Mouse (Mus musculus): ENCODE measurements around the gene U2af1l4. TPM values are rescaled to one million over a fixed set of nuclear protein-coding genes. Genes with fewer than 3 reads are reported as not detected.

The U2af1l4 gene
- 10 to 100 TPM; 62.1 to 70.3 (median 67.2) TPM for total RNA-seq (2022)

DNA sequence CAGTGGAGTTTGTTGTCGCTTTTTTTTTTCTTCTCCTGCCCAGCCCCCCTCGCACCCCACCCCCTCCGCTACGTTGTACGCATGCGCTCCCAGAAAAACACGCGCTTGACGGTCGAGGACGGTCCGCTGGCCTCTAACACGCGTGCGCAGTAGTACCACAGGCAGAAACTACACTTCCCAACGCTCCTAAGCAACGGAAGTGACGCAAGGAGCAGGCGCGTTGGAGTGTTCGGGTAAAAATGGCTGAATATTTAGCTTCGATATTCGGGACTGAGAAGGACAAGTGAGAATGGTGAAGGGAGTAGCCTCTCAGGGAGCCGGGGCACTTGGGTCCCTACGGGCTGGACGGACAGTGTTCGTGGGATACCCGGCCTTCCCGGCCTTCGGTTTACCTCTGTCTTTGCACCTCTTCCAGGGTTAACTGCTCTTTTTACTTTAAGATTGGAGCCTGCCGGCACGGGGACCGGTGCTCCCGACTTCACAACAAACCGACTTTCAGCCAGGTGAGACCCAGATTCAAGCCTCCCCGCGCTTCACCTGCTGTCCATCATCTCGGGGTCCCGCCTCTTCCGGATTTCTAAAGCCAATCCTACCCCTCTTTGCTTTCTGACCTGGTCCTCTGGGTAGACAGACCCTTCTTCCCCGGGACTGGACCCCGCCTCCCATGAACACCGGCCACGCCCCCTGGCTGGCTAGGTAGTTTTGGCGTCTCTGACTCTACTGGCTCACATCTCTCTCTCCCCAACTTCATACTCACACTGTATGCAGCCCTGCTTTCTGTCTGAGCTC lies at the start of gene U2af1l4, which contains the start of the genes Gm49396 and Psenen:
TSS of gene U2af1l4 (plus strand) at position 185 of the 789 bp plus-strand sequence.
TSS of gene Gm49396 (plus strand) at position 228 of the 789 bp plus-strand sequence.
TSS of gene Psenen (minus strand) at position 511 of the 789 bp plus-strand sequence.
- peak; percentile 97 for DNase-seq (ENCODE audit: low spot score)

DNA sequence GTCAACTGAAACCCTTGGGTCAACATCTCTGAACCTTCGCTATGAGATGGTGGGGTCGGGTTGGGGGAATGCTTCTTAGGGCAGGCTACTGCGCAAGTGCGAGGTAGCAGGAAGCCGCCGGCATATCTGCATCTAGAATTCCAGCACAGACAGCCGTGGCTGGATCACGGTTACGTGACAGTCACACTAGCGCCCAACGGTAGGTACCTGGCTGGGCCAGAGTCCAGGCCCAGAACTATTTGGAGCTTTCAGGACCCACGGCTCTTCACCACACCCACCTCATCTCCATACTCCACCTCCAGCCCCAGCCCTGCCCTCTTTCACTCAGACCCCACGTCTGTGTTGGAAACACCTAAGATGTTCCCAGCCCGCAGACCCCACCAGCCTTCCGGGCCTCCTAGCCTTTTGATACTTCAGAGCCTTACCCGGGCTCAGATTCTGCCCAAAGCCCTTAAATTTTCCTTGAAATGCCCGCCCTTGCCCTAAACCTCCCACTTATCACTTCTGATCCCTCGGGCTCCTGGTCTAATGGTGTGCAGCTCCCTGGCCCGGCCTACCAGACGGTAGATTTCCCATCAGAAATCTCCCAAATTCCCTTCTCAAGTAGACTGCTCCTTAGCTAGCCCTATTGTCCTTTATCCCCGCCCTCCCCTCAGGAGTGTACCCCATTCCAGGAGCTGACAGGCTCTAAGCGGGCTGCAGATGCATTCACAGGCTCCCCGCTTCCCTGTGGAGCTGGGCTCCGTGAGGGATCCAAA lies 47.9 kb upstream of the U2af1l4 start:
- no peak for DNase-seq (ENCODE audit: low spot score)

DNA sequence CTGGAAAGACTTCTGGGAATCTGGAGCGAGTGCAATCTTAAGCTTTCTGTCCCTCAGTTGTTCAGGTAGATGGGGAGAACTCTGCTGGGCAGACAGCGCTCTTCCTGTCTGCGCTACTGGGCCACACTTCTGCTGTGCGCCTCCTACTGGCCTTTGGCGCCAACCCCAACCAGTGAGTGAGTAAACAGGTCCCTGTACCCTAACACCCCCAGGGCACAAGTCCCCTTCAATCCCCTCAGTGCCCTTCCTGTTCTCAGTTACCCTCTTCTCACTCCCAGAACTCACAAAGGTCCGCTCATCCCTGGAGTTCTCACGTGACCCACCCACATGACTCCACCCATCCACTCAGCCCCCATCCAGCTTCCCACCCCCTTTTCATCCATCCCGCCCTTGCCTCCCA lies 44.8 kb upstream of the U2af1l4 start:
- no peak for DNase-seq (ENCODE audit: low spot score)

DNA sequence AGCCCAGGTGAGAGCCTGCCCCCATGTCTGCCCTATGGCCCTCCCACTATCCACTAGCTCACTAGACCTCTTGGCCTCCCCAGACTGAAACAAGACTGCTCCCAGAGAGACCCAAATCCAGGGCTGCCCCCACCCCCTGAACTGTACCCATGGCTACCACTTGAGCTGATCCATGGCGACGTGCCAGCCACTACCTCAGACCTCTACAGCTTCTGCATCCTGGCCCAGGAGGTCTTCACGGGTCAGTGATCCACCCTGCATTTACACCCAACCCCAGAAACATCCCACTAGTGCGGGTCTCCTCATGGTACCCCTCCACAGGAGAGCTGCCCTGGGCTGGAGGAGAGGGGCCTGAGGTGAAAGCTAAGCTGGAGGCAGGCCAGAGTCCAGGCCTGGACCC lies 42.7 kb upstream of the U2af1l4 start:
- DNase-seq (ENCODE audit: low spot score): no peak

DNA sequence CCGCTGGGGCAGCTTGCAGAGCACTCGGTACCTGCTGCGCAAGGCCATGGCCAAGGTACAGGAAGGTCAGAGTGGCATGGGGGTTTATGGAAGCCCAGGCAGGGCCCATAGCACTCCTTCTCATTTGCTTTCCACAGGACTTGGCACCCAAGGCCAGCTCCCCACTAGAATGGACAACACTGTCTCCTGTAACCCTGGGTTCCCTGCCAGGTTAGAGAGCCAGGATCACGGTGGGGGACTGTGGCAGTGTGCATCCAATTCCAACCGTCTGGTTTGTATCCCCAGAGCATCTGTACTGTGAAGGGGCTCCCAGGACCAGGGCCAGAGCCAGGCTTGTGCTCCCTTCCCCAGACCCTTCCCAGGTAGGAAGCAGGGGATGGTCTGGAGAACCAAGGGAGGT lies 42.2 kb upstream of the U2af1l4 start:
- DNase-seq (ENCODE audit: low spot score): no peak

DNA sequence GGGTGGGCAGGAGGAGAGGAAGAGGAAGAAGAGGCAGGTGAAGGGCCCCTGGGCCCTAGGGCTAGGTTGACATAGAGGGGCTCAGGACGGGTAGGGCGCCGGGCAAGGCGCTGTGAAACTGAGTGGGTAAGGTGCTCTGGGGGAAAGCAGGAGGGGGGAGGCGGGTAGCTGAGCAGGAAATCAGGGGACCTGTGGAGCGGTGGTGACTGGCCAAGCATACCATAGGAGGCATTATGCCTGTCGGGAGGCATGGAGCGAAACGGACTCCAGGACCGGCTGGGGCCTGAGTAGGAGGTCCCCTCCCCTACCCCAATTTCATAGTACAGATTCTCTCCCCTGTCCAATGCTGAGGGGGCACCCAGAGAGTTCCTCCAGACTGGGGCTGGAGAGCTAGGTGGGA lies 40.2 kb upstream of the U2af1l4 start:
- no peak for DNase-seq (ENCODE audit: low spot score)

- DNase-seq (ENCODE audit: low spot score): no peak
These were observed 38.6 kb upstream of the U2af1l4 start for GRCm38 (mm10) chr7:30524487-30524886.

DNA sequence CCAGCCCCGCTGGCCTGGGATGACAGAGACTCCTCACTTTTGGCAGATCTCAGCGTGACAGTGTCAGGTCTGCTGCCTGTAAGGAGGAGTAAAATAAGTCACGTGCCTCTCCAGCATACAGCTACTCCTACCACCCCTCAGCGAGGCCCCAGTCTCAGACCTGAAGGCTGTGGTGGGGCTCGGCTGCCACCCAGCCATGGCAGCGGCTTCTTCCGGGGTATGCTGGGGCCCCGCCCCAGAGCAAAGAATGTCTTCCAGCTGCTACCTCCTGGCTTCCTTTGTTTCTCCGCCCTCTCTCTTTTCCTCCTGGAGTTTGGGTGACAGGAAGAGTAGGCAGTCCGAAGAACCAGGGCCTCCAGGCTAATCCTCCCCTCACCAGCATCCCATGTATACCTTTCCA lies 37.1 kb upstream of the U2af1l4 start:
- no peak for DNase-seq (ENCODE audit: low spot score)

GRCm38 (mm10) chr7:30526399-30526798 lies 36.7 kb upstream of the U2af1l4 start:
- no peak for DNase-seq (ENCODE audit: low spot score)

DNA sequence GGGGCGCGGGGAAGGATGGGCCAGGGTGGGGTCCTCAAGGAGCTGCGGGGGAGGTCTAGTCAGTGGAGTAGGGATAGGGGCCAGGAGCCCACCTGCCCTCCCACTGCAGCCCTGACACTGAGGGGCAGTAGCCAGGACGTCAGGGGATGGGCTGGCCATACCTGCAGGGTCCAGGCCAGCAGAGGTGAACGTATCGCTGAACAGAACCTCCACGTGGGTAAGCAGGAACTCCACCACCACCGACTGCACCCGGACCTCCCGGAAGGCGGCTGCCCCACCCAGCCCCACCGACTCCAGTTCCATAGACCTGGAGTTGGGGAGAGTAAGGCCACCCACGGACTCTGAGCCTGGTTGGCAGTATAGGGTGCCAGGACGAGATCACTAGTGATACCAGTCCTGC lies 36.1 kb upstream of the U2af1l4 start:
- no peak for DNase-seq (ENCODE audit: low spot score)

DNA sequence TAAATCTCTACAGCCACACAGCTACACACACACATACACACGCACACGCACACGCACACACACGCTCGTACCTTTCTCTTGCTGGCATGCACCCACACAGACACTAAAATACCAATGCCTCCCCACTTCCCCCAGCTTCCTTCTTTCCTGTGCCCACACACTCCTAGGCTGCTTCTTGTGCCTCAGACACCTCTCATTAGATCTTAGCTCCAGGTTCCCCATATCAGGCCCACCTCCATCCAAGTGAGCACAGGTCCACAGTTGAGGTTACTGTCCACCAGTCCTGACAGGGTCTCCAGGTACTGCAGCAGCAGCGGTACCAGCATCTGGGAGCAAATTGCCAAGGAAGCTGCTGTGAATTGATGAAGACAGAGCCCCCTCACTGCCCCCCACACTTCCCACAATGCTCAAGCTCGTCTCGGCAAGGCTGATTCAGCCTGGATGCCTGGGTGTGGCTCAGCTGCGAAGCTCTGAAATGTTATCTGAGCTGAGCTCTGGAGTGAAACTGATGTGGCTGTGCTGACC lies 31.7 kb upstream of the U2af1l4 start:
- no peak for DNase-seq (ENCODE audit: low spot score)

DNA sequence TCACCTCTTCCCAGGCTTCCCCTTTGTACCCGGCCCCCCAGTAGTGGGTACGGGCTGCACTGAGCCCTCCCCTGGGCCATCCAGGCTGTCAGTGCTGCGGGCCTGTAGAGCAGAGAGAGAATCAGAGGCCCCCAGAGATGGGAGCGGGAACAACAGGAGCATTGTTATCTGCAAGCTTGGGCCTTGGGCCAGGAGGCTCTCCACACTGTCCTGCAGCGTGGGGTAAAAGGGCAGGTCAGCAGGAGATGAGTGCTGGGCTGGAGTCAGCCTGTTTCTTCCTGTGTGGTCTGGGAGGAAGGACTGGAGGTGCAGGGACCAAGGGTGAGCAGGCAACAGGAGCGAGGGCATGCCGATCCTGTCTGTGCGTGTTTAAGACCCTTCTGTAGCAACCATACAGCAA lies 30.2 kb upstream of the U2af1l4 start:
- no peak for DNase-seq (ENCODE audit: low spot score)

DNA sequence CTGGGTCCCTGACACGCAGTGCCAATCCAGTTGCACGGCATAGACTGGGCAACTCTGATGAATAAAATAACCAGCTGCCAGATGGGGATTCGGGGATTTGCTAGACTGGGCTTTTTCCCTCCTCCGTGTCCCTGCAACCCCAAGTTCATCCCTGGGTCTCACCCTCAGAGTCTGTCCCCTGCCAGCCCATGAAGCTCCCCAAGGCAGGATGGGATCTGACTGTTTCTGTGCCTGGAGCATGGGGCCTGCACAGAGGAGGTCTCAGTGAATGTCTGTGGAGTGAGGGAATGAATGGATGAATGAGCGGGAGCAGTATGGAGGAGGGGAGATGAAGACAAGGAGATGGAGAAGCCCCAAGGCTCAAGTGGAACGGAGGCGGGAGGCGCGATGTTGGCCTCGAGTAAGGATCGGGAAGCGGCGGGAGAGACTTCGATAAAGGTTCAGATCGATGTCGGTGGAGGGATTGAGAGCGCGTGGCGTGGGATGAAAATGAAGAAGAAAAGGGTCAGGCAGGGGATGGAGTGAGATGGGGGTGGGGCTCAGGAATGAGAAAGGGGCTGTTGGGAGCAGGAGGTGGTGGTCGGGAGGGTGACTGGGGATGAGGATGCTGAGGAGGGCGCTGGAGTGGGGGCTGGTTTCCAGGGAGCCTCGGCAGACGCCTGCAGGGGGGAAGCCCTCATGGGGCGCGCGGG lies 29.0 kb upstream of the U2af1l4 start:
- no peak for DNase-seq (ENCODE audit: low spot score)

DNA sequence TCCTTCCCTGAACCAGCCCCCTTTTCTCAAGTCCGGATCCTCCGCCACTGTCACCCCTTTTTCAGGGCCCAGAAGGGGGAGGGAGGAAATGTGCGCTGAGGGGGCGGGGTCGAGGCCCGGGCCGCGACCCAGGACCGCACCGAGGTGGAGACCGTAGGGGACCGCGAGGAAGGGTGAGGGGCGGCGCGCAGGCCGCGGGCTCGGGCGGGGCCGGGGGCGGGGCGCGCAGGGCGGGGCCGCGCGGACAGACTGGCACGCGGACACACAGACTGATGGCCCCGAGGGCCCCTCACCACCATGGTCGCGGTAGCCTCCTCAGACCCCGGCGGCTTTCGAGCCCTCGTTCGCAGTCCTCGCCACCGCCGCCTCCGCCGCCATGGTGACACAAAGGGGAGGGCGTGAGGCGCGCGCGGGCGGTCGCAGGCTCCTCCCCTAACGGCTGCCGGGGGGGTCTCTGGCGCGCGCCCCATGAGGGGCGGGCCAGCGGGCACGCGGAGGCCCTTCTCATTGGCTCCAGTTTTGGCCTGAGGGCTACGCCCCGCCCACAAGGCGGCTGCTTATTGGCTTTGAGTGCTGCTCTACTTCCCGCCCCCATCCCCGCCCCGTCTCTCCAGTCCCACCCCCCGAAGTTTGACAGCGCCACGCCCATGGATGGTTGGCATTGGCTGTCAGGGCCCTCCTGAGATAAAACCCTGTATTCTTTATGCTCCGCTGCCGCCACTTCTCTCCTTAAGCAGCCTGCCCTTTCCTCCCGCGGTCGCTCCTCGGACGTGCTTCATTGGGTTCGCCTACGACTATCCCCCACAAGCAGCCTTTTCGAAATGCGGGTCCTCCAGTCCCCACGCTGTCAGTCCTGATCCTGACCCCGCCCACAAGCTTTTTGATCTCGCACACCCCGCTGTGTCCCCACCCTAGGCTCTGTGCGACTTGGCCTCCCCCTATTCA lies 28.2 kb upstream of the U2af1l4 start, which contains the start of gene Arhgap33:
TSS of gene Arhgap33 (minus strand) at position 428 of the 945 bp plus-strand sequence.
- DNase-seq (ENCODE audit: low spot score): peak; percentile 89

- no peak for DNase-seq (ENCODE audit: low spot score)
These were observed 22.5 kb upstream of the U2af1l4 start for GRCm38 (mm10) chr7:30540572-30540971.

DNA sequence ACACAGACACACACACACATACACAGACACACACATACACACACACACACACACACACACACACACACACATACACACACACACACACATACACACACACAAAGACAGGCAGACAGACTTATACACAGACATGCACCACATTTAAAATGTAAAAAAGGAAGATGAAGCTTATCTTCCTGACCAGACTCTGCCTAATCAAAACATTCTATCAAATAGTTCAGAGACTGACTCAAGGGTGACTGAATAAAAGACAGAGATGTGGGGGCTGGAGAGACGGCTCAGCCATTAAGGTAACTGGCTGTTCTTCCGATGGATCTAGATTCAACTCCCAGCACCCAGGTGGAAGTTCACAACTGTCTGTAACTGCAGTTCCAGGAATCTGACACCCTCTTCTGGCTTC lies 18.8 kb upstream of the U2af1l4 start:
- DNase-seq (ENCODE audit: low spot score): no peak

GRCm38 (mm10) chr7:30549880-30550279 lies 13.2 kb upstream of the U2af1l4 start:
- no peak for DNase-seq (ENCODE audit: low spot score)

DNA sequence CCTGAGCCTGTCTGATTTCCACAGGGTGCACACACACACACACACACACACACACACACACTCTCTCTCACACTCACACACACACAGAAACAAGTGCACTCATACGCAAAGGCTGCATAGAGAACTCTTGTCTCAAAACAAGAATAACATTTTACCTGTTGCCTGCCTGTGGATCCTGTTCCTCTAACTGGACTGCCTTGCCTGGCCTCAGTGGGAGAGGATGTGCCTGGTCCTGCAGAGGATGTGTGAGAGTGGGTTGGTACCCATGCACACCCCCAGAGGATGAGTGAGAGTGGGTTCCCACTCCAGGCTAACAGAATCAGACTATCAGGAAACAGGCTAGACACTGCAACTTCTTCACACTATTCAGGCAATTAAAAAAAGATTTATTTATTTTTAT lies 12.5 kb upstream of the U2af1l4 start:
- no peak for DNase-seq (ENCODE audit: low spot score)

GRCm38 (mm10) chr7:30551445-30552101 lies 11.5 kb upstream of the U2af1l4 start:
- no peak for DNase-seq (ENCODE audit: low spot score)
